Mouse (Mus musculus) bone marrow macrophage, adult 2 months (primary cell): ENCODE data around the gene Il1rapl1. TPM values are rescaled to one million over a fixed set of nuclear protein-coding genes. Genes with fewer than 3 reads are reported as not detected.

ENCODE experiments used
- H3K27ac ChIP-seq: 2 replicates; pipeline ENCODE4 v1.5.1; 2012; ENCODE audit warnings: low read depth, low read length; ENCODE audit not compliant: insufficient read depth
- H3K4me1 ChIP-seq: 2 replicates; pipeline ENCODE4 v1.6.1; 2012; ENCODE audit warnings: low read length; ENCODE audit not compliant: control insufficient read depth, insufficient read depth
- H3K4me3 ChIP-seq: 2 replicates; pipeline ENCODE4 v1.5.1; 2012; ENCODE audit warnings: mild to moderate bottlenecking, low read length, moderate library complexity; ENCODE audit not compliant: insufficient read depth
- CTCF ChIP-seq: IDR thresholded peaks from 2 replicates; pipeline ENCODE4 v1.5.1; 2012; ENCODE audit warnings: low read depth, mild to moderate bottlenecking, low read length, moderate library complexity
- POLR2A ChIP-seq: IDR thresholded peaks from 2 replicates; pipeline ENCODE4 v1.6.1; 2012; ENCODE audit warnings: mild to moderate bottlenecking, low read depth, low read length, borderline replicate concordance
- polyA plus RNA-seq: library from polyadenylated mRNA; stranded (reverse); fragments of >200 nt; gene quantifications from 2 replicates; pipeline ENCODE4 v1.2.4, GENCODE M21; 2012; ENCODE audit not compliant: missing spikeins, insufficient read depth, insufficient read length

Il1rapl1 gene
- not detected in 2 replicates for polyA plus RNA-seq

DNA sequence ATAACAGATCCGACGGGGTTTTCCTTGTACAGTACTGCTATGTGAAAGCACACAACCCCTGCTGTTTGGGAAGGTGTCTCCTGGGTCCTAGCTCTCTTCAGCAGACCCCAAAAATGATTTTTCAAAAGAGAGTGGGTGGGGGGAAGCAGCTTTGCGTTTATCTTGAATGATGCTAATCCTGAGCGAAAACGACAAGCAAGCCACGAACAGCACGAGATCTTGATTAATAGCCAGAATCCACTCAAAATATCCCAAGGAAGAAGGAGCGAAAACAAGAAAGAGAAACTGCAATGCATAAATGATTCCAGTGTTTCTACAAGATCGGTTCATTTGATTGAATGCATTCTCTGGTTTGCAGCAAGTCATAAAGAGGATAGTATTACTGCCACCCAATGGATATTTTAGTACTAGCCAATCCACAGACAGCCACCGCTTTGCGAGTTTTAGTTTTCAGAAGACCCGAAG, at the start of gene Il1rapl1:
Gene Il1rapl1 (minus strand): TSS at position 37 of the 465 bp plus-strand sequence.
- H3K4me1 ChIP-seq, result no peaks in the 10 kb centered on the region
- H3K4me3 ChIP-seq, result no peak within 1 kb of the TSS
- no peak within 1 kb of the TSS for H3K27ac ChIP-seq
- TF ChIP-seq CTCF (no peak), POLR2A (no peak)

DNA sequence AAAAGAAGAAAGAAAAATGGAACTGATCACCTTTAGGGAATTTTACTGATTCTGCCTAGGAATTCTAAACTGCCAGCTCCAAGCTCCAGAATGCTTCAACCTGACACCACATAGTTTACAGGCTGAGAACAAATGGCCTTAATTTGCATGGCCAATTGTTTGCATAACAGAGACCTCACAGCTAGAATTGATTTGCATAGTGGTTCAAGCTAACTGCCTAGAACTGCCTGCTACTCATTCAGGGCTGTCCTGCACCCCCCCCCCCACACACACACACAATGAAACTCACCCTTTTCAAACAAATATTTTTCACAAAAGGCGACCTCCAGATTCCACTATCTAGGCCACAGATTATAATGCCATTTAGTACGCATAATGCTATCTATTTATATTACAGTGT, 42.6 kb upstream of the Il1rapl1 start:
- no peak overlapping the region for H3K4me3 ChIP-seq
- H3K27ac ChIP-seq, result no peak overlapping the region
- no peaks in the 10 kb centered on the region for H3K4me1 ChIP-seq
- TF ChIP-seq POLR2A (no peak), CTCF (no peak)

DNA sequence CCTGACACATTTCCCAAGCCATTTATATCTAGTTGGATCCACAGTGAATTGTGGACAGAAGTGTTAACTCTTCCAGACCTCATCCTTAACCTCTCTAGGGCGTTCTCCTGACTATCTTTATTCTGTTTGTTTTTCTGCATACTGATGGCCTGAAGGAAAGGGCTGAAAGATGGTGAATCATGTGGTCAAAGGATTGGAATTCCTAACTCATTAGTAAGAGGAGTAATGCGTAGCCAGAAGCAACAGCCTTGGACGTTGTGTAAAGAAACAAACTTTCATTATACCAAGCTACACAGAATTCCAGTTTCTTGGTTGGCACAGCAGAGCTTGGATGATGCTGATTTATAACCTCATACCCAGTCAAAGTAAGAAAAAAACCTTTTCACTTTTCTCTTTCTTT, 10.2 kb upstream of the Il1rapl1 start:
- Histone ChIP-seq H3K27ac (no peak overlapping the region), H3K4me3 (no peak overlapping the region), H3K4me1 (no peaks in the 10 kb centered on the region)
- TF ChIP-seq POLR2A, result no peak
- no peak for TF ChIP-seq CTCF

DNA sequence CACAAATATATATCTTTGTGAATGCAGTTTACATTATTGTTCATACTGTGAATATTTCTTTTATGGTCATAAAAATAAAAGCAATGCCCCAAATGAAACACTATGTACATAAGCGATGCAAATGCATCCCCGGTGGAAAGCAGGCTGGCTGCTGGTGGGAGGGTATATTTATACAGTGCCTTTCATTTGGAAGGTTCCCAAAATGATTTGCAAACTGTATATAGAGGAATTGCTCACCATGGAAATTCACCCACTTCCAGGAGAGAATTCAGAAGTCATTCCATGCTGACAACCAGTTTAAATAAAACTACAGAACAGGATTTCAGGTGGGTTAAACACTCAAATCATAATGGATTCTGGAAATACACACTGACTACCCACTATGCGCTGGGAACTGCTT, 4.6 kb upstream of the Il1rapl1 start:
- Histone ChIP-seq H3K27ac (no peak overlapping the region), H3K4me3 (no peak overlapping the region), H3K4me1 (no peaks in the 10 kb centered on the region)
- TF ChIP-seq CTCF (no peak), POLR2A (no peak)

DNA sequence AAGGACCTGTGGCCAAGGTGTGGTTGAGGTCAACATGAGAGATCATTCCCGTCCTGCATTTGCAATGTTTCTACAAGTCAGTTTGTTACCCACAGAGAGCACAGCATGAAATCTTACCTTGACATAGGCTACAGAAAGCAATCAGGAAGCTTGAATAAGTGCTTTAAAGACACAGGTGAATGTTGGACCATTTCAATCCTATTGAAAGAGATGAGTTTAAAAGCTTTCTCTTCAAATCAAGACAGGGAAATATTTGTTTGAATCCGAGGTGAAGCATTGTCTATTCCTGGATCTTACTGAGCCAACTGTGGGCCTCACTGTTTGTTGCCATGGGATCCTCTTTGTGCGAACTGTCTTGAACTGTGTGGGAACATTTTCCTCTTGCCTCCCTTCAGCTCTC, 2.4 kb upstream of the Il1rapl1 start:
- no peak overlapping the region for H3K27ac ChIP-seq
- no peak overlapping the region for H3K4me3 ChIP-seq
- TF ChIP-seq CTCF (no peak), POLR2A (no peak)
- H3K4me1 ChIP-seq, result no peaks in the 10 kb centered on the region

DNA sequence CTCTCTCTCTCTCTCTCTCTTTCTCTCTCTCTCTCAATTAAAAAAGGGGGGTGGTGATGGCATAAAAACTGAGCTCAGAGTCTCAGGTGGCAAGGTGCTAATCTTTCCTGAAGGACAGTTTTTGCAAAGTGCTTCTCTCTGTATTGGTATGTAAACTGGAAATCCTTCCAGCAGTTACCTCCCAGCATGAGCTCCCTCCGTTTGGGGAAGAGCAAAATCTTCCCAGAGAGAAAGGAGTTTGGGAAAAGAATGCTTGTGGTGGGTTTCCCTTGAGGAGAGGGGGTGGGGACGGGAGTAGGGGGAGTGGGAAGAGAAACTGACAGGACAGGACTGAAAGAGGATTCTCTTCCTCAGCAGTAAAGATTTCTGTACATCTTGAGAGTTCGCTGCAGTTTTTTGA, 881 bp upstream of the Il1rapl1 start:
- TF ChIP-seq POLR2A (no peak), CTCF (no peak)
- Histone ChIP-seq H3K27ac (no peak overlapping the region), H3K4me1 (no peaks in the 10 kb centered on the region), H3K4me3 (no peak overlapping the region)

DNA sequence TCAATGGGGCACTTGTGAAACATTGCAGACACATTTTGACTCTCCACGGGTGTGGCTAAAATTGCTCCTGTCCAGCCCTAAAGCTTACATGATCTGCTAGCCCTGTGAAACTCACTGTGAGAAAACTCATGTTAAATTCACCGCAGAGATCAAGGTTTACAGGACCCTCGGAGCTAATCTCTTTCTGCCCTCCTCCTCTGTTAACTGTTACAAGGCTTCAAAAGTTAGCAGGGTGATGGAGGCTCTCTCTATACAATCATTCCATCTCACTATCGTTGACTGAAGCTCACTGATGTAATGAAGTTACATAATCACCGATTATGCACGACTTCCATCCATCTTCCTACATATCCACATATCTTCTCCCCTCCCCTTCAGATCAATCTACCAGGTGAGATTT, 1.9 kb downstream of the Il1rapl1 start:
- Histone ChIP-seq H3K4me3 (no peak overlapping the region), H3K4me1 (no peaks in the 10 kb centered on the region), H3K27ac (no peak overlapping the region)
- TF ChIP-seq POLR2A, result no peak
- no peak for TF ChIP-seq CTCF

DNA sequence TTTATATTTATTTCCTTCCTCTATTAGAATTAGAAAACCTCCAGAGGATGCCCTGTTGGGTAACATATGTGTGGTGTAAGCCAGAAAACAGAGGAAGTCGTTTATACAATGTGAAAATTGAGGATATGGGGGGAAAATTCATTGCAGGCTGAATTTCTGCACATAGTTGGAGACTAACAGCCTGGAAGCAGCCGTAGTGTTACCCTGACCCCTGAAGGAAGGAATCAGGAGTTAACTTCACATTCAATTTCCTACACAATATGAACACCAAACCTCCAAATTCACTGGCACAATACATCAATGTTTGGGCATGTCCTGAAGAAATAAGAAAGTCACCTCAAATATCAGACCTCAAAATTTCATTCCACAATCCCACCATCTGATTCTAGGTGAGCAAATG, 3.2 kb downstream of the Il1rapl1 start:
- no peak for TF ChIP-seq POLR2A
- no peak for TF ChIP-seq CTCF
- Histone ChIP-seq H3K4me1 (no peaks in the 10 kb centered on the region), H3K27ac (no peak overlapping the region), H3K4me3 (no peak overlapping the region)

DNA sequence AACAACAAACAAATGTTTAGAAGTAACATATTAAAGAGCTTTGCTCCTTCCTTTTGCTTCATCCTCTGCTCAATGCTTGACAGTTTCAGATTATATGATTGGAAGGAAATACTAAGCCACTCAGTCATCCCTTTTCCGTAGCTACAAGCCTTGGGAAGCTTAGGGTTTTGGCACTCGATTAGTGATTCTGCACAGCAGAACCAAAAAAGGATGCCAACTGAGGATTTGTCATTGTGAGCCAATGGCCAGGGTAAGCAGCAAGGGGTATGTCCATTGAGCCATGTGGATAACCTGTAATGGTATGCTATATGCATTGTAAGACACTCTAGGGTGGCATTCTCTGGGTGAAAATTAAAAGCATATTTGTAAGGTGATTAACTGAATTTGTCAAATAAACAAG, 5.7 kb downstream of the Il1rapl1 start:
- no peak overlapping the region for H3K27ac ChIP-seq
- no peaks in the 10 kb centered on the region for H3K4me1 ChIP-seq
- H3K4me3 ChIP-seq, result no peak overlapping the region
- TF ChIP-seq CTCF, result no peak
- TF ChIP-seq POLR2A, result no peak

DNA sequence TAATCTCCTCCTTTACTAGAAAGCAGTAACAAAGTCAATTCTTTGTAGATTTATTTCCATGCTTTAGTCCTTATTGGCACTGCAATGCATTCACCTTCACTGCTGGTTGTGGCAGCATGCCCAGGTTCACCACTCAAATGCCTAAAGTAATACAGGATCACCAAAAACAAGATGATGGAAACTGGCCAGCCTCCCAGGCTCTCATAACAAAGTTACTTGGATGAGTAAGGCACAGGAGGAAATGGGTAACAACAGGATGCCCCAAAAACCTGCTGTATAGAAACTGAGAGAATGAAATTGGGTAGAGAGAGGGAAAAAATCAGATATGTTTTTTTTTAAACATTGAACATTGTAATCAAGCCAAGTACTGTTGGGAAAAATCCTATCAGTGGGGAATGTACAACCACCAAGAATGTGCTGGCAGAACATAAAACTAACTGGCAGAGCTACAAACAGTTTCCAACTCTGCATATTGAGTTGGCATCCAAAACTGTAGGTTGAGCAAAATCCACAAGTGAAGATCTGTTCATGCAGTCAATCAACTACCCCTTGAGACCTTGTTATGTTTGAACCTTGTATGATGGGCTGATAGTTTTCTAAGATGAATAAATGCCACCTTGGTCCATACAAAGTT, 21.4 kb downstream of the Il1rapl1 start:
- TF ChIP-seq CTCF (no peak), POLR2A (no peak)
- Histone ChIP-seq H3K4me1 (no peaks in the 10 kb centered on the region), H3K27ac (no peak overlapping the region), H3K4me3 (no peak overlapping the region)
